Mouse (Mus musculus) mouse trophoblast stem cell (cell line): Measurements from ENCODE around the gene Eef2.
"Not testable (repeated sequence)": the region's sequence is repeated elsewhere in the genome, so short reads cannot be mapped to it uniquely, and the experiment has no call there.

Source experiments
- in situ Hi-C, 2 experiments: fragments of 300-500 bp; cut with MseI, MboI; formaldehyde crosslinking; loops; 2 replicates in 1 of 2; 3 replicates in 1 of 2; pipeline ENCODE4 v1.15.1; 2025

Gene Eef2

DNA sequence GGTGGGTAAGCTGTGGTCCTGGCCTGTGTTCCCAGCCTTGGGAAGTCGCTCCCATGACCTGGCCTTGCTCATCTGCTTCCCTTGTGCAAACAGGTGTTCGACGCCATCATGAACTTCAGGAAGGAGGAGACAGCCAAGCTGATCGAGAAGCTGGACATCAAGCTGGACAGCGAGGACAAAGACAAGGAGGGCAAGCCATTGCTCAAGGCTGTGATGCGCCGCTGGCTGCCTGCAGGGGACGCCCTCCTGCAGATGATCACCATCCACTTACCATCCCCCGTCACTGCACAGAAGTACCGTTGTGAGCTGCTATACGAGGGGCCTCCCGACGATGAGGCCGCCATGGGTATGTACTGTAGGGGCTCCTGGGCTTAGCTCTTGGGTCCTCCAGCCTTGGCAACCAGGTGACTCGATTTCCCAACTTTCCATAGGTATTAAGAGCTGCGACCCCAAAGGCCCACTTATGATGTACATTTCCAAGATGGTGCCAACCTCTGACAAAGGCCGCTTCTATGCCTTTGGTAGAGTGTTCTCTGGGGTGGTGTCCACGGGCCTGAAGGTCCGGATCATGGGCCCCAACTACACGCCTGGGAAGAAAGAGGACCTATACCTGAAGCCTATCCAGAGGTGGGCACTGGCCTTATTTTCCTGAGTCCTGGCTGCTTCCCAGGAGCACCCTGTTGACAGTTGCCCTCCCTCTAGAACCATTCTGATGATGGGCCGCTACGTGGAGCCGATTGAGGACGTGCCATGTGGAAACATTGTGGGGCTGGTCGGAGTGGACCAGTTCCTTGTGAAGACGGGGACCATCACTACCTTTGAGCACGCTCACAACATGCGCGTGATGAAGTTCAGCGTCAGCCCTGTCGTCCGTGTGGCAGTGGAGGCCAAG lies 3.3 kb downstream of the Eef2 start:
- in situ Hi-C loops, result no loop called here

DNA sequence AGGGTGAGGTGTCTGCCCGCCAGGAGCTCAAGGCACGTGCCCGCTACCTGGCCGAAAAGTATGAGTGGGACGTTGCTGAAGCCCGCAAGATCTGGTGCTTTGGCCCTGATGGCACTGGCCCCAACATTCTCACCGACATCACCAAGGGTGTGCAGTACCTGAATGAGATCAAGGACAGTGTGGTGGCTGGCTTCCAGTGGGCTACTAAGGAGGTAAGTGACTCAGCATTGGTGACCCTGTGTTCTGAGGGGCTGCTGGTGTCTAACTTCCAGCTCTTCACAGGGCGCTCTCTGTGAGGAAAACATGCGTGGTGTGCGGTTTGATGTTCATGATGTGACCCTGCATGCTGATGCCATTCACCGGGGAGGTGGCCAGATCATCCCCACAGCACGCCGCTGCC lies 4.5 kb downstream of the Eef2 start:
- in situ Hi-C loops, result no loop called here

DNA sequence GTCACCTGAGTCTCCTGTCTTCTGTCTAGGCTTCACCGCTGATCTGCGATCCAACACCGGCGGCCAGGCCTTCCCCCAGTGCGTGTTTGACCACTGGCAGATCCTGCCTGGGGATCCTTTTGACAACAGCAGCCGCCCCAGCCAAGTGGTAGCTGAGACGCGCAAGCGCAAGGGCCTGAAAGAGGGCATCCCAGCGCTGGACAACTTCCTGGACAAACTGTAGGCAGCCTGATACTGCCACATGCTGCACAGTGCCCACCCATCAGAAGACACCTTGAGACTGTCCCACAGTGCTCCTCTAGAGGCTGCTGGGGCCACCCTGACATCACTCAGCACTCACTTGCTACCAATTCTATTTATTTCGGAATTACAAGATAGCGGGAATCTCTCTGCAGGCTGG lies 5.4 kb downstream of the Eef2 start:
- in situ Hi-C loops, result not testable (repeated sequence)

DNA sequence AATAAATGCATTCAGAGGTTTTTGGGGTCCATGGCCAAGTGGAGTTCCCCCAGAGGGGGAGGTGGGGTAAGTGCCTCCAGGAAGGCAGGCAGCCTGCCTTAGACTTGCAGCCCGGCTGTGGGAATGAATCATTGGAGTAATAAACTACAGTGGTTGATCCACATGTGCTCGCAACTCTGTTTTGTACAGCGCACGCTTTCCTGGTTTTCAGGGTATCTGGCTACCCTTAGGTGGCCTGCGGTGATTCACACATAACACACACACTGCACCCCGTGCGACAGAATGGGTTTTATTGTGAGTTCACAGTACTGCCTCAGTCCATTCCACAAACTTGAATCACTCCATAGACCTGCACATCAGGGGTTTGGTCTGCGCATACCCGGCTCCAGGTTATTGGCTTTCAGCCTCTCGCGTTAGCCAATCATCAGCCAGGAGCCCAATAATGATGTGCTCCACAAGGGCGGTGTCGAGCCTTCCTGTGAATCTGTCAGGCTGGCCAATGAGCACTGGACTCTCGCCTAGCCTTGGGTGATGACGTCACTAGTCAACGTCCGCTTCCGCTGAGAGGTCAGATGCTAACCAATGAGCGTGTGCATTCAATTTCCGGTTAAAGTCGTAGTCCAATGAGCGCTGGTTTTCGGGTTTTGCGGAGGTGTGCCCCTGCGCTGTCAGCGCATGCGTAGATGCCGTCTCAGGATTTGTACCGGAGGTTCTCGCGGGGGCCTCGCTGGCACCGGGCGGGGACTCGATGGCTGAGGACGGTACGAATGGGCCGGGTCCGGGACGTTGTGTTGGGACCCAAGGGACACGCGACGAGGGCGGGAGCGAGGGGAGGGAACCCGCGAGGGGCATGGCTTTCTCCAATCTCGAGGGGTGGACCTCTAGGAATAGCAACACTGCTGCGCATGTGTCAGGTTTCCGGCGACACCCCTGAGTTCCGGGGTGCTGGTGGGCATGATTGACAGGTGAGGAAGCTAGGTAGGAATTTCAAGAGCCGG lies 6.2 kb downstream of the Eef2 start, which contains the start of gene Dapk3:
Gene Dapk3, plus strand, starts transcription at position 670 of the 998 bp plus-strand sequence.
- in situ Hi-C loops, result no loop called here

DNA sequence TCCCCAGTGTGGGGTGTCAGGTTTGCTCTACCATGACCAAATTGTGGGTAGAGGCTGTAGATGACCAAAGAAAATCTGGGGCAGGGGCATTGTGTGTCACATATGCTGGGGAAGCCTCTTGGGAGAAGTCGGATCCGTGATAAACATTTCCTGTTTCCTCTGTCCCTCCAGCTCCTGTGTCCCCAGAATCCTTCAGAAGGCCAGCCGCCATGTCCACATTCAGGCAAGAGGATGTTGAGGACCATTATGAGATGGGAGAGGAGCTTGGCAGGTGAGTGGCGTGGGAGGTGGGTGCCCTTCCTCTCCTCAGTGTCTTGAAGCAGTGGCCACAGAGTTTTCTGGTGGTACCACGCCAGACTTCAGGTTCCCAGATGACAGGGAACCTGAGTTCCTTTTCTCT lies 7.4 kb downstream of the Eef2 start, which contains the start of gene 4930442H23Rik:
Gene 4930442H23Rik, minus strand, starts transcription at position 45 of the 400 bp plus-strand sequence.
- in situ Hi-C loops, result no loop called here

DNA sequence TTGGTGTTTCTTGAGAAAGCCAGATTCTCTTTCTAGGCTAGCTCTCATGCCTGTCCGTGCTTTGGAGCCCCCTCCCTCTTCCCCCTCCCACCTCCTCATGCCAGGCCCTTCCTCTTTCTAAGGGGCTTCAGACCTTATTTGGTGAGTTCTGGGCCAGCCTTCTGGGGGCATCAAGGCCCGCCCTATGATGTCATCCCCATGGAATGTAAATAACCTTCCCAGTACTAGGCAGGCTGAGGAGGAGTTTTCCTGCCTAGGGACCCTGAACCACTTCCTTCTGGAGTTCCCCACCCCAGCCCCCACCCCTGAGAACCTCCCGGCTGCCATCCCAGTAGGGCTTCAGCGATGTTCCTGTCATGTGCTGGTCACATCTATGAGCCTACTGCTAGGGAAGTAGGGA lies 8.3 kb downstream of the Eef2 start:
- in situ Hi-C loops, result no loop called here

DNA sequence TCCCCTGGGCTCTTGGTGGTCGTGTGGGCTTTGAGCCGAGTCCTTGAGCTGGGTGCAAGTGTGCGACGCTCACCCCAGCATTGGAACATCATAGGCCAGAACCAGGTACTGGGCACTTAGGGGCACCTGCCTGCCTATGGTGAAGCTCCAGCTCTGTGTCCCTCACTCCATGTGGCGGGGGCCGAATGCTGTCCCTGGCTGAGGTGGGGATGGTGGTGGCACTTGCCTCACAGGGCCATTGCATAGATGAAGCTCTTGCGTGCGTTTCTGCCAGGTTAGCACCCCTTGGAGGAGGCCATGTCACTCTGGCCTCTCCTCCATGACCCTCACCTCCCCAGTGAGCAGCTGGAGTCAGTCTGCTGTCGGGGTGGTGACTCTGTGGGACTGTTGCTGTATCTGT lies 10.7 kb downstream of the Eef2 start:
- in situ Hi-C loops, result no loop called here

DNA sequence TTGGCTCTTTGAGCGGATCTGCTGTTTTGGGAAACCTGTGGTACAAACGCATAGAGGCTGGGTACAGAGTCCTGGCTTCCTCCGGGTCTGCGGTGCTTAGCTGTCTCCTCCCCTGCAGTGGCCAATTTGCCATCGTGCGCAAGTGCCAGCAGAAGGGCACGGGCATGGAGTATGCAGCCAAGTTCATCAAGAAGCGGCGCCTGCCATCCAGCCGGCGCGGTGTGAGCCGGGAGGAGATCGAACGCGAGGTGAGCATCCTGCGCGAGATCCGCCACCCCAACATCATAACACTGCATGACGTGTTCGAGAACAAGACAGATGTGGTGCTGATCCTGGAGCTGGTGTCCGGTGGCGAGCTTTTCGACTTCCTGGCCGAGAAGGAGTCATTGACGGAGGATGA lies 13.4 kb downstream of the Eef2 start:
- in situ Hi-C loops, result no loop called here

DNA sequence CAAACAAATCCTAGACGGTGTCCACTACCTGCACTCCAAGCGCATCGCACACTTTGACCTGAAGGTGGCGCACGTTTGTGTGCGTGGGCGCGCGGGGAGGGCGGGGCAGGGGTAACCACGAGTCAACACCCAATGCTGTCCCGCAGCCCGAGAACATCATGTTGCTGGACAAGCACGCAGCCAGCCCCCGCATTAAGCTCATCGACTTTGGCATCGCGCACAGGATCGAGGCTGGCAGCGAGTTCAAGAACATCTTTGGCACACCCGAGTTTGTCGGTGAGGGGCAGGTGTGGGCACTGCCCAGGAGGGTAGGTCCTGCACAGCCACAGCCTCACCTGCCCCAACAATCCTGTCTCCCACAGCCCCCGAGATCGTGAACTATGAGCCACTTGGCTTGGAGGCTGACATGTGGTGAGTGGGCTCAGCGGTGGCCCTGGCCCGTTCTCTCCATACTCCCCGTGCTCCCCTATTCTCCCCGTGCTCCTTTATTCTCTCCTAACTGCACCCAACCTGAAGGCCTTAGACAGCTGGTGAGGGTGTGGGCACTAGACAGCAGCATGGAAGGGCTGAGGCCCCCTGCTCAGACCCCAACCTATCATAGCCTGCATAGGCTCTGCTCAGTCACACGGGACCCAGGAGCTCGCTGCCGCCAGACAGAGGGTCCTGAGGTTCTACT lies 13.9 kb downstream of the Eef2 start:
- in situ Hi-C loops, result no loop called here

DNA sequence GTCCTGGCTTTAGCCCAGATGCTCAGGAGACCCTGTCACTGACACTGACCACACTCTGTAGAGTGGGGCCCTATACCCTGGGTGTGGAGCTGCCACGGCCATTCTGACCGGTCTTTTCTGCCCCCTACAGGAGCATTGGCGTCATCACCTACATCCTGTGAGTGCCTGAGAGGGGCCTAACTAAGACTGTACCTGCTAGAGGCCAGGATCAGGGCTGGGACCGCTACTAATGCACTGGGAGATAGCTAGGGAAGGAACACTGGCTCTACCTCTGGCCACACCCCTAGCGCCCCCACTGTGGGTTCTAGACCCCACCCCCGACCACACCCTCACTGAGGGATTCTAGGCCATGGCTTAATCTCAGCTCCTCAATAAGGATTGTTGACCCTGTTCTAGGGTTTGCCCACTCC lies 14.5 kb downstream of the Eef2 start:
- in situ Hi-C loops, result no loop called here

DNA sequence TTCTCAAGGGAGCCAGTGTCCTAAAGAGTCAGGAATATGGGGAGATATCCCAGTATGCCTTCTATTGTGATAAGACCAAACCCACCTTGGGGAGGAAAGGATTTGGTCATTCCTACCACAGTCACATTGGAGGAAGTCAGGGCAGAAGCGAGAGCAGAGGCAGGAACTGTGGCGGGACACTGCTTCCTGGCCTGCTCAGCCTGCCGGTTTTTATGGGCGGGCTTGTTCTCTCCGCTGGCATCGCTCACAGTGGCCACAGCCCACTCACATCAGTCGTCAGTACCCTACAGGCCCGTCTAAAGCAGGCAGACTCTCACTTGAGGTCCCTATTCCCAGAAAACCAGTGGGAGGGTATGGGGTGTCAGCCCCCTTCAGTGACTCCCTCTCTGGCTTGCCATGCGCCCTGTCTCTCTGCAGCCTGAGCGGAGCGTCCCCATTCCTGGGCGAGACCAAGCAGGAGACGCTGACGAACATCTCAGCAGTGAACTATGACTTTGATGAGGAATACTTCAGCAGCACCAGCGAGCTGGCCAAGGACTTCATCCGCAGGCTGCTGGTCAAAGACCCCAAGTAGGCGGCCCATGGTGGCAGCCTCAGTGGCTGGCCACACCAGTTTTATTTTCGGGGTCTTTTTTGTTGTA lies 15.0 kb downstream of the Eef2 start:
- in situ Hi-C loops, result no loop called here

DNA sequence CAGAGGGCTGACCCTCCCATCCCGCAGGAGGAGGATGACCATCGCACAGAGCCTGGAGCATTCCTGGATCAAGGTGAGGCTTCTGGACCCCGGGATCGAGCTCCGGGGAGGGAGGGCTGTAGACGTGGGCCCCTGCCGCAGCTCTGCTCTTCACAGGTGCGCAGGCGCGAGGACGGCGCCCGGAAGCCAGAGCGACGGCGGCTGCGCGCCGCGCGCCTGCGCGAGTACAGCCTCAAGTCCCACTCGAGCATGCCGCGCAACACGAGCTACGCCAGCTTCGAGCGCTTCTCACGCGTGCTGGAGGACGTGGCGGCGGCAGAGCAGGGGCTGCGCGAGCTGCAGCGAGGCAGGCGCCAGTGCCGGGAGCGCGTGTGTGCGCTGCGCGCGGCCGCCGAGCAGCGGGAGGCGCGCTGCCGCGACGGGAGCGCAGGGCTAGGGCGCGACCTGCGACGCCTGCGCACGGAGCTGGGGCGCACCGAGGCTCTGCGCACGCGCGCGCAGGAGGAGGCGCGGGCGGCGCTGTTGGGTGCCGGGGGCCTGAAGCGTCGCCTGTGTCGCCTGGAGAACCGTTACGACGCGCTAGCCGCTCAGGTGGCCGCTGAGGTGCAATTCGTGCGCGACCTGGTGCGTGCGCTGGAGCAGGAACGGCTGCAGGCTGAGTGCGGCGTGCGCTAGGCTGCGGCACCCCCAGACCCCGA lies 16.0 kb downstream of the Eef2 start:
- in situ Hi-C loops, result no loop called here

DNA sequence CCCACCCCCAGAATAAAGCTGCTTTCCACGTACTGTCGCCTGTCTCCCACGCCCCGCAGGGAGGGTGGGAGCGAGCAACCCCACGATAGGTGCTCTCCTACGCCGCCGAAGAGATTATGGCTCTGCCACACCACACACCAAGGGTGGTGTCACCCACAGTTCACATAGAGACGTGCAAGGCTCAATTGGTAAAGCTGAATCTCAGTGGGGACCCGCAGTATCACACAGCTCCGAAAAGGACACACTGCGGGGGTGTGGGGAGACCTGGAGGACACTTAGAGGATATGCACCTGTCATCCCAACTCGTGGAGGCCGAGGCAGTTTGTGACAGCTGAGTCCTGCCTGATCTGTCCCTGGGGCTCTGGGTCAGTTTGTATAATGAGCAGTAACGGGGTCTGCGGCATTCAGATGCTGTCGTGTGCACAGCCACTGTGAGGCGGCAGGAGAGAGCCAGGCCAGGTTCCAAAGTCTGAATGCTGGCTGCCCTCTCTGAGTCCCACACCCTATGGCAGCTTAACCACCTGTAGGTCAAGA lies 16.6 kb downstream of the Eef2 start:
- in situ Hi-C loops, result no loop called here

DNA sequence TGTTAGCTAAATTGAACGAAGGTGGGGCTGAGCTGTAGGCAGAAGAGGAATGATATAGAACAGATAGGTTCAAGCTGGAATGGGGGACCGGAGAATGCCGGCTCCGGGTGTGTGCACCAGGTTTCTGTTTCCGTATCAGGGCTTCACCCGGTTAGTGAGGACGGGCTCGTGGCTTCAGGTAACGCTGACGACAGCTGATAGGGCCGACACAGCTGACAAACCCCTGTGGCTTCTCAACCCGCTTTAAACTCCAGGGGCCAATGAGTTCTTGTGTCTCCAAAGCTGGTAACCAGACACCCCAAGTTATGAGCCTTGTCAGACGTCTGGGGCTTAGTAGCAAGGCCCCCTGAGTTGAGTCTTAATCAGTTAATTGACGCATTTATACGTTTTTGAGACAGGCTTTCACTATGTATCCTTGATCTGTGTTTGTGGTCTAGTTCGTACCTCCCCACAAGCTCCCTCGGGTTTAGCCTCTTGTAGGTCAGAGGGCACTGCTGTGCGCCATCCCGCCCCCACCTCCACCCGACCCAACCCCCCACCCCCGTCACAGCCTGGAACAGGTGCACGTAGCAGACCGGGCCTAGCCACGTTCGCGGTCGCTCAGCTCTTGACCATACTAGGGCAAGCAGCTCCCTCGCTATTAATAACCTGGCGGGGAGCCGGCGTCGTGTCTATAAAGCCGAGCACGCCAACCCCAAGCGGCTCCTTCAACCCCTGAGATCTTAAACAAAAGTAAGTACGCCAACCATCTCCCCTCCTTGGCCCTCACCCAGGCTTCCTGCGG lies 17.8 kb downstream of the Eef2 start:
- in situ Hi-C loops, result no loop called here

DNA sequence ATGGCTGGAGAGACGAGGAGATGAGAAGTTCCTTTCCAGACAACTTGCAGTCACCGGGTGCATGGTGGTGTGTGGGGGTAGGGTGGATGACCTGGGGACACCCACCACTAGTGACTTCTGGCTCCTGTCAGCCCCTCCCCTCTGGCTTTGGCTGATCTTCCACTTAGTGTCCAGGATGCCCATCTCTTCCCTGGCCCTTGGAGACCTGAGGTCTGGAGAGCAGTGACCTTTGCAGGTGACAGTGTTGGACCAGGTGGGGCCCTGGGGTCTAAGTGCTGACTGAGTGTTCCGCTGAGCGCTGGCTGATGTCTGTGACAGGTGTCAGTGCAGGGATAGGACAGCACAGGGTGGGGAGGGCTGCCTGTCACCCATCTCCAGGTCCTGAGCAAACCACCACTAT lies 18.9 kb downstream of the Eef2 start:
- in situ Hi-C loops, result no loop called here

DNA sequence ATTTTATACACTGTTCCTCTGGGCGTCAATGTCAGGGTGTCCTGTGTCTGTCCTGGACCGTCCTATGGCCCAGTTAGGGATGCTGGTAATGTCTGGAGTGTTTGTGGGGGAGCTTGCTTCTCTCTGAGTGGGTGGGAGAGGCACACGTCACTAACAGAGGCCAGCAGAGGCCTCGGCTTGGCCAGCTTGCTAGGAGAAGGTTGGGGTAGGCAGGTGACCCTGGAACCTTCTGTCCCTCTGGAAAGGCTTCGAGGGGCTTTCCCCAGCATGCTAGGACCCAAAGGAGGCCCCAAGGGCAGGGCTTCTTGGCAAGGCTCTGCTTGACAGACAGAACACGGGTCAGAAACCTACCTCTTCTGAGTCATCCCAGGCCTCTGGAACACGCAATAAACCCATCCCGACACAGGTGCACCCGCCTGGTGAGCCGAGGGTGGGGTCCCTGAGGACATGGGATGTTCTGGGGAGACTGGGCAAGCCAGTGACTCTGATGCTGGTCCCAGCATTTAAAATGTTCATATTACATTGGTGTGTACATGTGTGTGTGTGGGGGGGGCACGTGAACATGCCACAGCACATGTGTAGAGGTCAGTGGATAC lies 20.1 kb downstream of the Eef2 start:
- in situ Hi-C loops, result no loop called here

DNA sequence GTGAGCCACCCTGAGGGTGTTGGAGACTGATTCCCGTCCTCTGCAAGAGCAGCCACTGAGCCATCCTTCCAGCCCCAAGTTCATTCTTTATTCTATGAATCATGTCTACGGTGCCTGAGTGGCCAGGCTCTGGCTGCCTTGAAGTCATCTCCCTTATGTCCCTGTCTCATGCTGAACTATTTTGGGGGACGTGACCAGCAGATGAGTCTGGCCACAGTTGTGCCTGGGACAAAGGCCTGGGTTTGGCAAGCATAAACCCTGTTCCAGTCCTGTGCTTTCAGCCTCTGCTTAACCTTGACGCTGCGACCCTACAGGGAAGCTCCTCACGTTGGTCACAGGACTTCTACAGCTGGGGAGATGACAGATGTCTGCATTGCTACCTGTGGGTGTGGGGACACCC lies 20.9 kb downstream of the Eef2 start:
- in situ Hi-C loops, result no loop called here

DNA sequence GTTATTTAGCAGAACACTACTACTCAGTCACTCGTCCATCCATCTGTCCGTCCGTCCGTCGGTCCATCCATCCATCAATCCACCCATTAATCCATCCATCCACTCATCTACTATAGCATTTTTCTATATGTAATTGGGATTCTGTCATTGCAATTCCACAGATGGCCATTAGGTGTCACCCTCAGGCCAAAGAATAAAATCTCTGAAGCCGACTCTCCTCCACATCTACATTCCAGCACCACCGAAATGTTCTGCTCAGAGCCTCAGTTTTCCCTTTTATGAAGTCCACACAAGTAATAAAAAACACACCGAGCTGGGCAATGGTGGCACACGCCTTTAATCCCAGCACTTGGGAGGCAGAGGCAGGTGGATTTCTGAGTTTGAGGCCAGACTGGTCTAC lies 21.8 kb downstream of the Eef2 start:
- in situ Hi-C loops, result no loop called here

DNA sequence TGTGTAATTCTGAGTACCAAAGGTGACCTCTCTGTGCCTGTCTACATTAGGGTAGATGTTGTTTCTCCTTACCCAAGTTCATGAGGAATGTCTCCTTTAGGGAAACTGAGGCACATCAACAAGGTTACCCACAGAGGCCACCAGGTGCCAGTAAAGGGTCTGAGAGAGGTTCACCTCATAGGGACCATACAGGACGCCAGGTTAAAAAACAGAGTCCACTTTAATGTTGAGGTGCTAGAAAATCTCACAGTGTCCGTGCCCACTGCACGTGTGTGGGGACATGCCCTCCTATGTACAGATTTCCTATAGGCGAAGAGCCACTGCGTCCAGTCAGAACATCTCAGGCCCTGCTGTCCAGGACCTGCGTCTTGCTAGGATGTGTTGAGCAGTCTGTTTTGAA lies 22.6 kb downstream of the Eef2 start:
- in situ Hi-C loops, result no loop called here
